Mouse (Mus musculus): ENCODE data around the gene Tecr.

DNA sequence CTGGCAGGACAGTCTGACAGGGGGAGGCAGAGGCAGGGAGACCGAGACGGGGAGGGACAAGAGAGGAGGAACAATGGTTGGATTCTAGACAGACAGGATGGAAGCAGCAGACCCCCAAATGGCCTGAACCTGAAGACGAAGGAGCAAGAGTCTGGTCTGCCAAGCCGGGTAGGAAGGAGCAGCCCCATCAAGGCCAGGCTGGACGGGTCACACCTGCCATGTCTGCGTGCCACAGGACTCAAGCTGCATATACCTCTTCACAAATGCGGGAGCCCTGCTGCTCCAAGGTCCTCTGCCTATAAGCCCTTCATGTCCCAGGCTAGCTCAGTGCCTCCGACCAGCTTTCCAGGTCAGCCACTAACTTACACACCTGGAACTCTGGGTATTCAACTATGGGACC is 28.1 kb downstream of the Tecr start:
- TF ChIP-seq FLI1 (IDR thresholded peaks at IDR 0.05; ENCODE audit: low read length) (no peak), GATA1 (IDR thresholded peaks at IDR 0.05; ENCODE audit: borderline replicate concordance, low read length) (no peak)
